Mouse (Mus musculus) cortical plate, adult 2 months (tissue): Measurements from ENCODE around the gene Pde9a.

Experiments
- CTCF ChIP-seq: fragments of 200-500 bp; IDR thresholded peaks from 2 replicates; pipeline ENCODE4 v1.5.1; 2011; ENCODE audit warnings: mild to moderate bottlenecking, control low read depth, low read length; ENCODE audit not compliant: insufficient read depth; ENCODE audit errors: extremely low read depth
- POLR2A ChIP-seq: fragments of 200-500 bp; IDR thresholded peaks from 2 replicates; pipeline ENCODE4 v1.6.1; 2011; ENCODE audit warnings: mild to moderate bottlenecking, low read length, control low read depth; ENCODE audit not compliant: insufficient read depth; ENCODE audit errors: extremely low read depth

- TF ChIP-seq POLR2A (no peak), CTCF (no peak)
These were observed 119.0 kb downstream of the Pde9a start for GRCm38 (mm10) chr17:31505013-31505412.
